In the genomic region with DNA sequence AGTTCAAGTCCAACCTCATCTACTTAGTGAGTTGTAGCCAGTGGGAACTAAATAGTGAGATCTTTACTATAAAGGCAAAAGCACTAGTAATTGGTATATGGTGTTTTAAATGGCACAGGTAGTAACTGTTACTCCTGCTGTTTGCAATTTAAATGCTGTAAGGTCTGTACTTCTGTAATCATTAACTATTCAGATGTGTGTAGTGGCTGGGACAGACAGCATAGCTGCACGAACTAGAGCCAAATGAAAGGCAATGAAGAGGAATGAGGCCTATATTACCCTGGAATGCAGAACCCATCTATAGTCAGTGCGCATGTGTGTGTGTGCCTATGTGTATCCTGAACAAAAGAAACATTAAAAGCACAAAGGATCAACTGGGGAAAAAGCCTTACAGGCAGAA, we compare ENCODE assay signal across 14 mouse cellular contexts.
"Had no signal": no experiment of that assay in that cellular context is flagged by ENCODE, and none has a peak within 500 bp of the region (broad histone marks: within the 10 kb centered on the region; RNA-seq: fewer than 3 reads in every experiment).

No protein-coding gene starts in this region.

- DNase-seq: kidney, adult 18-20 months; layer of hippocampus, postnatal 36 days; lung, adult 2 months; lung, postnatal 14 days; lung, postnatal 4 days; midbrain, embryonic 14.5 days; thymus, adult 18-20 months; thymus, postnatal 36 days had no signal

- ATAC-seq: hindbrain, postnatal 0 days; inflammation-experienced regulatory T-cells, adult 6 months had no signal

- H3K4me2 ChIP-seq: hindbrain, embryonic 14.5 days; midbrain, embryonic 11.5 days had no signal

- H3K4me3 ChIP-seq: left cerebral cortex, adult 2 months had no signal

- H3K9ac ChIP-seq: hindbrain, embryonic 14.5 days; liver, embryonic 14.5 days had no signal

- H3K27ac ChIP-seq: hindbrain, embryonic 14.5 days; hindbrain, postnatal 0 days; left cerebral cortex, adult 2 months; liver, embryonic 14.5 days had no signal
